Mouse (Mus musculus) C2C12 (cell line): ENCODE data around the gene C1qtnf2.

Experiments
- CTCF ChIP-seq: IDR thresholded peaks from one replicate; pipeline ENCODE4 v1.5.1; 2011; ENCODE audit not compliant: control insufficient read depth, insufficient read depth, insufficient read length
- FOSL1 ChIP-seq: IDR thresholded peaks from one replicate; pipeline ENCODE4 v1.8.0; 2011; ENCODE audit warnings: mild to moderate bottlenecking, low read length; ENCODE audit not compliant: poor library complexity, insufficient read depth, severe bottlenecking
- MAX ChIP-seq: IDR thresholded peaks from one replicate; pipeline ENCODE4 v1.6.1; 2011; ENCODE audit warnings: mild to moderate bottlenecking, control low read depth
- MYOD1 ChIP-seq: IDR thresholded peaks from one replicate; pipeline ENCODE4 v1.6.1; 2011; ENCODE audit warnings: low read depth; ENCODE audit not compliant: control insufficient read depth, insufficient read length
- MYOG ChIP-seq: IDR thresholded peaks from one replicate; pipeline ENCODE4 v1.6.1; 2011; ENCODE audit not compliant: control insufficient read depth, insufficient read length; ENCODE audit errors: extremely low read depth
- USF1 ChIP-seq: IDR thresholded peaks from one replicate; pipeline ENCODE4 v1.6.1; 2011; ENCODE audit warnings: low read depth, mild to moderate bottlenecking, control low read depth, moderate library complexity

DNA sequence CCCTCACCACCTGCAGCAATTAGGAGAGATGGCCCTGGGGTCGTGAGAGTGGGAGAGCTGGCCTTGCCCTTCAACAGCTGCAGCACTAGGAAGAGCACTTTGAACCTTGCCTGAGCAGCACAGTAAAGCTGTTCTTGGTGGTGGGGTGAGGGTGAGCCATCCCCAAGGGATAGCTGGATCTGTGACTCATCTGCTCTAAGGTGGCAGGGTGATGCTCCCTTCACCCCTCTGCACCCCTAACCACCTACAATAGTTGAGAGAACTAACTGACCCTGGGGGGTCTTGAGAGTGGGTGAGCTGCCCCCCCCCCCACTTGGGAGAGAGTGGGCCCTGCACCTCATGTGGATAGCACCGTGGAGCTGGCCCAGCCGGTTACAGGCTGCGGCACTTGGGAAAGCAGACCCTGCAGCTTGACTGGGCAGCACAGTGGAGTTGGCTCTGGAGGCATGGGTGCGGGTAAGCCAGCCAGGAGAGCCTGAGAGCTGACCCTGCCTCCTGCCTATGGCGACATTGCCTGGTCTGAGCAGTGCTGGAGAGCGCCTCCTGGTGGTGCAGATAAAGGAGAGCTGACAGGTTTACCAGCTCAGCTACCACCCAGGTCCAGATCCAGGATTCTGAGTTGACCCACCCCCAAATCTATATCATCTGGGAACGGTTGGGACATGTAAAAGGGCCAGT lies 42.4 kb downstream of the C1qtnf2 start:
- TF ChIP-seq CTCF (no peak), MYOD1 (no peak), FOSL1 (no peak), MAX (no peak), MYOG (no peak), USF1 (no peak)
